Mouse (Mus musculus) right cerebral cortex, postnatal 36 days (tissue): ENCODE data around the gene Msi2.

Source experiments
- DNase-seq, 2 experiments: peaks; one replicate each; pipeline ENCODE4 v3.0.0; 2022; ENCODE audit warnings: low spot score in 2 of 2, mixed read lengths in 1 of 2

Gene Msi2

DNA sequence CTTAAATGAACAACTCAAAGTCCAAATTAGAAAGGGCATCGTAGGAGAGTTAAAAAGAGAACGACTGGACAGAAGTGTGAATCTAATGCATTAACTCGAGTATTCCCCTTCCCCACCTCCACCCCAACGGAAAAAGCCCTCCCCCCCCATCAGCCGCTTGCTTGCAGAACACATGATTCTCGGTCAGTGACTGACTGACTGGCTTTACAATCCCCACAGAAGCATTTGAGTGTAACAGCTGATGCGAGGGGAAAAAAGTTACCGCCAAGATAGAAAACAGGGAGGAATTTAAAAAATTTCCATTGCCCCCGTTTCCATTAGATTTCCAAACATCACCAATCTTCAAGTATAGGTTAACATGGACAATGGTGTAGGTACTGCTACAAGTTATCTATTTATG is 4.8 kb downstream of the Msi2 start:
- no peak for DNase-seq

DNA sequence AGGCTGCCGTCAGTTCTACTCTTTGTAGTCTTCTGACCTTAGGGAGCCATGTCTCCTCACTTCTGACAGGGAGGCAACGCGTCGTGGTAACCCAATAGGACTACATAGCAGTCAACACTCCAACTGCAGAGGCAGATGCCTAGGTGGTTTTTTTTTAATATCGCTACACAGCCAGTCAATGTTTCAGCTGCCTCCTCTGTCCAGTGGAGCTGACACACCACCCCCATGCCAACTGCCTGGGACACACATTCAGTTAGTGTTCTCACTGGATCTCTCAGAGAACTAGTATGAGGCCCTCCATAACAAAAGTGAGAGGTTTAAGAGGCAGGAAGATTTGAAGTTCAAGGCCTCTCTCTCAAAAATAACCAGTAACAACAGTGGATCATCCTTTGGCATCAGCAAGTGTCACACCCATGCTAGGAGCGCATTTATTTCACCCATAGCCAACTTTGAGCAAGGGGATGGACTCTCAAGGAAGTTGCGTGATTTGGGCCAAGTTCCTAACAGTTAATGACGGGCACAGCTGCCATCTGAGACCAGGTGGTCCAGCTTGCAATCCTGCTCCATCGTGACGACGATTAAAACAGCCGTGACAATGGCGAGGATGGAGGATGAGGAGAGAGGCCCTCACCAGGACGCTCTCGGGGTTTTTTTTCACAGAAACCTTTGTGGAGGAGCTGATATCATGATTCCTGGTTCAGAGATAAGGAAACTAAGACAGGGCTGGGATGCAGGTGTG is 8.3 kb downstream of the Msi2 start:
- DNase-seq: no peak

DNA sequence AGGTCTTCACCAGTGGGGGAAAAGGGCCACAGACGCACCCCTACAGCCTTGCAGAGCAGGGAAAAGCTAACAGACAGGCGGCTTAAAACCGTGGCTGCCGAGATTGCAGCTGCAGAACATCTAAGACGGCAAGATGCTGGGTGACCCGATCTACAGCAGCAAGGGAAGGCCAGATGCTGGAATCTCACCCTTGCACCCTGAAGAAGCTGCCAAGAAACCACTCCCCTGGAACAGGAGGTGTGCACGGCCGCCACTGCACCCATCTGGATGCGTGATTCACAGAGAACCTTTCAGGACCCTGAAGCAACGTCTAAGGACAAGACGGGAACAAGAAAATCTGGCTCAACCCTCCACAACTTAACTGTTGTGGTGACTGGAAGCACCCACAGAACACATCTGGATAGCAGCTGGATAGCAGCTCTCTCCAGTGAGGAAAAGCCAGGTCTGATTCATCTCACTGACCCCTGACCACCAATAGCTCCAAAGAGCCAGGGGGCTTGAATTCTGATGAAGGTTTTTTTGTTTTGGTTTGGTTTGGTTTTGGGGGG is 11.0 kb downstream of the Msi2 start:
- no peak for DNase-seq

DNA sequence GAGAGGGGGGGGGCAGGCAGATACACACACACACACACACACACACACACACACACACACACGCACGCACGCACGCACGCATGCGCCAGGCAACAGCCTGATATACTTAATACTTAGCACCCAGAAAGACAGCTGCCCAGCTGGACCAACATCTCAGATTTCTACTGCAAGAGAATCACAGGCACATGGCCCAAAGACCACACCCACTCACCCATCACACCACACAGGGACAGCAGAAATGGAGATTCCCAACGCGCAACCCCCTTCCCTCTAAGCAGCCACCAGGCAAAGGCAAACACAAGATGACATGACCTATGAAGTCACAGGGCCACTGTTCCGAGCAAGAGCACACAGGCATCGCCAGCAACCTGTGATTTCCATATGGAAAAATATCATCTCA is 13.6 kb downstream of the Msi2 start:
- DNase-seq: no peak

DNA sequence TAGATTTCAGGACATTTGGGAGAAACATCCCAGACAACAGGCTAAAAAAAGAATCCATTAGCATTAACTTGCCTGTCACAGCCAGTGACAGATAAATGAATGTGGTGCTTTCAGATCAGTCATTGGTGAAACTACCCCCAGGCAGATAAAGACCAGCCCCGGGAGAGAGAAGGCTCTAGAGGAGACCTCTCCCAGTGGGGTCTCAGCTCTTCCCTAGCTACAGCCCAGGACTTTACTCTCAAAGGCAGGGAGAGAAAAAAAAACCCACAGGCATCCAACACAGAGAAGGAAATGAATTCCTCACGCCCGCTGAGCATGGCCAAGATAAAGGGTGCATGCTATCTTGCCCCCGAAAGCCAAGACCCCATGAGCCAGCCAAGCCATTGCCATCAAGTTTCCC is 15.1 kb downstream of the Msi2 start:
- DNase-seq: no peak

DNA sequence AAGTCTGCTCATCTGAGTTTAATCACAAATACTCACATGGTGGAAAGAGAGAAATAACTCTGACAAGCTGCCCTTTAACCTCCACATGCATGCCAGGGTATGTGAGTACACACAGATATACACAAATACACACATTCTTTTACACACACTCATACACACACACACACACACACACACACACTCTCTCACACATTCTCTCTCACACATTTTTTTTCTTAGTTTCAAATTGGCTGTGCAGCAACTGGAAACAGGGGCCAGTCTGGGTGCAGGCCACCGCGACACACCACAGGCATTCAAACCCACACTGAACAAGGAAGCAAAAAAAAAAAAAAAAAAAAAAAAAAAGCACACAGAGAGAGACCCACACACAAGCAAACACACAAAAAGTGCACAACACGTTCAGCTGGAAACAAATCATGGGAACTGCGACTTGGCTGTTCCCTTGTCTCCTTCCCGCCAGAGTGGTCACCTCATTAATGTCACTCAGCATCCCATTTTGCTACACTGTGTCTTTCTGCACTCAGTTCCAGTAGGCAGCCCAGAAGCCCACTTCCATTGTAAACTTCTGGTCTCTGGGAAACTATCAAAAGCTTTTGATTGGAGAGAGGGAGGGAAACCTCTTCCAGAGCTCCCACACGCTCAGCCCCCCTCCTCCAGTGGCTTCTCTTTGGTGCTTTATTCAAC is 16.2 kb downstream of the Msi2 start:
- DNase-seq: no peak

DNA sequence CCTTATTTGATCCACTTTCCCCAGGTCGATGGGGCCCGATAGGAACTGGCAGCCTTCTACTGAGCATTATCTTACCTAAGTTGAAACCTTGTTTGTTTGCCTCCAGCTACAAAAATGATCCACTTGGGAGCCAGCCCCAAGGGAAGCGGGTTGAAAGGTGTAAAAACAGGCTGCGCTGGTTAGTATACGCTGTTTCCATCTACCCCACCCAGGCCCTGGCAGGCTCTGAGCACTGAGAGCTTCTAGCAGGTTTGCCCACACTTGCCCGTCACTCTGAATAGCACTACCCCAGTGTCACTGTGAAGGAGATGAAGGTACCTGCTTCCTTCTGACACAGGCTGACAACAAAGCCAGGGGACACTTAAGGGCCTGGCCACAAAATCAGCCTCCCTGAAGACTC is 17.3 kb downstream of the Msi2 start:
- no peak for DNase-seq

DNA sequence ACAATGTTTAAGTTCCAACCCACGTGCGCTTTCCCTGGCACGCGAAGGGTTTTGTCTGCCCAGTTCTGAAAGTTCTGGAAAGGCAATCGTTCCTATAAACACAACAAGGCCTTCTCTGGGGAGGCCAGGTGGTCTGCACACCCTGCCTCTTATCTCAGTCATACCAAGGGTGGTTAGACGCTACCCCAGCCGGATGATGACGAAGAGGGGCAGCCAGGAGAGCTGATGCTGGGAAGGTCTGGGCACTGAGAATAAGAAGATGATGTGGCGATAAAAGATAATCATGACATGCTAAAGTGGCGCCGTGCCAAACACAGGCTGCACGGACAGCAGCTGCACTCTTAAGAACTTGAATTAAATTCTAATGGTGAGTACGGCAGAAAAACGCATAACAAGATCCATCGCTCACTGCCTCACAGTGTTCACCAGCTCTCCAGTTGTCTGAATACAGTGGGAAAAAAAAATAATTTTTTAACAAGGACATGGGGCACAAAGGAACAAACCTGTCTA is 18.1 kb downstream of the Msi2 start:
- no peak for DNase-seq

DNA sequence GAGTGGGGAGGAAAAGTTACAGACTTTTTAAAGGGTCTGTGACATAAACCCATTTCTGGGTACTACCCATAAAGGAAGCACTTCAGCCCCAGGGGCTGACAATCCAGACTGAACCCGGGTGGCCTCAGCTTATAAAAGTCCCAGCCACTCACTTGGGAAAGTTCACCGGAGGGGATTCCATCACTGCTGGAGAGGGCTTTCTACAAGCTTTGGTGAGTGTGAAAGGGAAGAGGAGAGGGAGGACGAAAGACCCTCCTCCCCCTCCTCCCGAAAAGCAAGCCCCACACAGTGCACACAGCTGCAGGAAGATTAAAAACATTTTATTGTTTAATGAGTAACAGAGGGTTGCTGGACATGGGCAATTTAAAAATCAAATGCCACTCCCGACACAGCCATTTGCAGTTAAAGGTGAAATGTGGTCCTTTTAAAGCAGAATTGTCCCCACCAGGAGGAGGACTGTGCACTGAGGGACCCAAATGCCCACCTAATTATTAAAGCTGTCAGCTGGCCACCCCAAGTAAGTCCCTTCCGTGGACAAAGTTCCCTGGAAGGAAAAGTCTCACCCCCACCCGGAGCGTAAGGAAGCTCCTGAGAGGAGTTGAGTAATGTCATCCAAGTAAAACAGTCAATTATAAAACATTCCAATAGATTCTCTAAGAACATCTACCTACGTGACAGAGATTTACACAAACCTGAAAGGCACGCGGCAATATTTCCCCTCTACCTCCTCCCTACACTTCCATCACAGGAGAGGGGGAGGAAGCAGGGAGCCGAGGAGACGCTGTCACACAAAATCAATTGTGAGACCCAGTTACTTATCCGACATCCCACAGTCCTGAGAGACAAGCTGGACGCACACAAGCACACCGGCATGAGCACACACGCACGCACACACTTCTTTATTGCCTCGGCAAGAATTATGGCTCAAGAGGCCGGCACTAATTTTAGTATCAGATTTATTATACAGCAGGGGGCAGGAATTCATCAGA is 24.1 kb downstream of the Msi2 start:
- no peak for DNase-seq

DNA sequence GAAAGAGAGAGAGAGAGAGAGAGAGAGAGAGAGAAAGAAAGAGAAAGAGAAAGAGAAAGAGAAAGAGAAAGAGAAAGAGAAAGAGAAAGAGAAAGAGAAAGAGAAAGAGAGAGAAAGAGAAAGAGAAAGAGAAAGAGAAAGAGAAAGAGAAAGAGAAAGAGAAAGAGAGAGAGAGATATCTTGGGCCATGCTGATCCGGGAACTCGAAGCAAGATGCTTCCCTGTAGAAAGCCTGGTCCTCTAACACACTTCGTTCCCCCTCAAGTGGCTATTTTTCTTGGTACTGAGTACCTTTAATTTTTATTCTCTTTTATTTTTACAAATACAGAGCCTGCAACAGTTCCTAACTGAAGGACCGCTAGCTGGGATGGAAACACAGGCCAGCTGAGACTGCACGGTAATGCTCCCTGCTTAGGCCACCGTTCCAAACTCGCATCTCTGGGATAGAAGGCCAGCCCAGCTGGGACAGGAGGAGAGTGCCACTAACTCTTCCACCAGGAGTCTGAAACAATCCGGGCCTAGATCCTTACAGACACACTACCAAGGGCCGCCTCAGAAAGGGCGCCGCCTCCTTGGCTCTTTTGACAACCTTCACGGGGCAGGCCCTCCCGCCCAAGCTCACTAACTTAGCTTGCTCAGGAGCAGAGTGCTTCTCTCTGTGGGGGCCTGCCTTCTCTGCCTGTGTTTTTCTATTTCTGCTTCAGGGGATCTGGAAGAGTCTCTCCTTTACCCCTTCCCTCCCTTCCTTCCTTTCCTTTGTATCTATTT is 25.1 kb downstream of the Msi2 start:
- no peak for DNase-seq

DNA sequence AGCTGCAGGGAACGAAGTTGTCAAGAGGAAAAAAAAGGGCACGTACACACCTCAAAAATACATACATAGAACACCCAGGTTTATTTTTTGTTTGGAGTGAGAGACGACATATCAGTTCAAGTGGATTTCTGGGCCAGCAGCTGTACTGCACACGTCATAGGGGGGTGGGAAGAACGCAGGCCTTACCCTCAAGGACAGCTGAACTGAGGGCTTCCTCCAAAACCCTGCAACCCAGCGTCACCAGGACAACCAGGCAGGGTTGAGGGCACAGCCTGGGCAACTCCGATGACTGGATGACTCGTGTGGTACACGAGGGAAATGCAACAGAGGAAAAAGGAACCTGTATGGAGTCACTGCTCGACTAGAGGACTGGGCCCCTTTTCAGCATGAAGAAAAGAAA is 25.9 kb downstream of the Msi2 start:
- DNase-seq: no peak

DNA sequence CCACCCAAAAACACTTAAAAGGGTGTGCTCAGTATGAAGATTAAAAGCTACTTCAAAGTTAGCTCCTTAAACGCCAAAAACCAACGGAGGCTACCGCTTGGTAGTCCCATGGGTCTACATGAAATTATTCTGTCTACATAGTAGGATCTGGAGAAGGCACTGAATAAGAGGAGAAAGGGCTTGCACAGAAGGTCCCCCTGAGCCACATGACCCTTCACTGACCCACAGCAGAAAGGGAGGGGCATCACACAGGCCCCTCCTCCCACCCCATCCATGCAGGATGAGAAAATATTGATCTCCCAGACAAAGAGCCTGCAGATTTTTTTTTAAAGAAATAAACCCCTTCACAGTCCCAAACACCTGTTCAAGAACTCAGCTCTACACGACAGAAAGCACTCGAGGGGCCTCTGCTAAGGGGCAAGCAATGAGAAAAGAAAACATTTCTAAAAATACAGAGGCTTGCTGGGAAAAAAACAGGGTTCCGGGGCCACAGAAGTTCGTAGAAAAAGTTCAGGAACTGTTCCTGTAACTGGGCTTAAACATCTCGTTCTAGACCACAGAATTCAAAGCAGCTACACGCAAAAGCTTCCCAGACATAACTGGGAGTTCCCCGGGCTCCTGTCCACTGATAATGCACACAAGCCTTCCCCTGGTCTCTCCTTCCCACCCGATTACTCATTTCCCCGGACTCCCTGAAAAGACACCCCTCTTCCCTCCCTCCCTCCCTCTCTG is 27.6 kb downstream of the Msi2 start:
- DNase-seq: no peak

DNA sequence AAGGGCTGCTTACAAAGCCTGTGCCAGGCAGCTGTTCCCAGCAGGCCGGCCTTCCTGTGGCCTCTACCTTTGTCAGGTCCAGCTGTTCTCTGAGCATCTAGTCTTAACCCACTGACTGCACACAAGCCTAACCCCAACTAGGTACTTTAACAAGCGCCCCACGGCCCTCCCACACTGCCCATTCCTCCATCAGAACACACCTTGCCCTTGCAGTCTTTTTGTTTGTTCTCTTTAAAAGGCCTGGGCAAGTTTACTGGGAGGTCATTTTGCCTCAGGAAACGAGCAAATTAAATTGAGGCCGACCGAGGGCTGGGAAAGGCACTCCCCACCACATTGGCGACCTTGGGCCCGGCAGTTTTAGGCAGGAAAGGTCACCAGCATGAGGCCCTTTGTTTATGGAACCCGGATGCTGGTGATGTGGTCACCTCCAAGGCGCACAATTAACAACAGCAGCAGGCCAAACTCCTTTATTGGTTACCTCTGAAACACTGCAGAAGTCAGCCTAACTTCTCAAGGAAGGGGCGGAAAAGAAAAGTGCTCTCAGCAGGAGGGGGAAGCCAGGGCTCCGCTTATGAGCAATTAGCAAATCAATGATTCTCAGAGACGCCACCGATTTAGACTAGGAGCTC is 28.4 kb downstream of the Msi2 start:
- DNase-seq: no peak

DNA sequence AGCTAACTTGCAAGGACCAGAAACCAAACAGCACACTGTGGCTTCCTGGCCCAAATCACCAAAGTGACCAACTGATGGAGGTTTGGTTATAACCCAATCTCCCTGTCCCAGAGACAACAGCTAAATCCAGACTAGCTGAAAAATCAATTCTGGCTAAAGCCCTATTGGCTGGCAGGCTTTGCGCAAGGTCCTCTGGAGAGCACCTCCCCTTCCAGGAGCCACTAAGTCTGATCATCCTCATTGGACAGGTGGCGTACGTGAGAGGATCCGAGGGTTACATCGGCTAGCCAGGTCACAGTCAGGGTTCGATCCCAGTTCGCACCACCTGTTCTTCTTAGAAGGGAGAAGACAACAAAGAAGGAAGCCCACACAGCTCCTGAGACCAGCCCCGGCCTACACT is 29.7 kb downstream of the Msi2 start:
- DNase-seq: no peak

DNA sequence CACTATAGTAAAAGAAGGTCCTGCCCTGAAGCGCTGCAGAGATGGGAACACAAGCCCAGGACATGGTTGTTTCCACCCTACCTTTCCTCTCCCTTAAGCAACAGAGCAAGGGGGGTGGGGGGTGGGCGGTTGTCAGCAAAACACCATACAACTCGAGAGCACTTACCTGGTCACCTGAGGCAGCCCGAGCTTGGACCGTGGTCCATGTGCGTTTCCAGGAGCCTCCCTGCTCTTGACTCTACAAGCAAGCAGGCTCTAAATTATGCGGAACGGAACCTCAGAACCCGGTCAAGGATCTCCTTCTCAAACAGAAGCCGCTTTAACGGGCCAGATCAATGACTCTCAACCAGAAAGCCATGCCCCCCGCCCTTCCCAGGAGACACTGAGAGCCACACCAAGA is 30.6 kb downstream of the Msi2 start:
- no peak for DNase-seq

DNA sequence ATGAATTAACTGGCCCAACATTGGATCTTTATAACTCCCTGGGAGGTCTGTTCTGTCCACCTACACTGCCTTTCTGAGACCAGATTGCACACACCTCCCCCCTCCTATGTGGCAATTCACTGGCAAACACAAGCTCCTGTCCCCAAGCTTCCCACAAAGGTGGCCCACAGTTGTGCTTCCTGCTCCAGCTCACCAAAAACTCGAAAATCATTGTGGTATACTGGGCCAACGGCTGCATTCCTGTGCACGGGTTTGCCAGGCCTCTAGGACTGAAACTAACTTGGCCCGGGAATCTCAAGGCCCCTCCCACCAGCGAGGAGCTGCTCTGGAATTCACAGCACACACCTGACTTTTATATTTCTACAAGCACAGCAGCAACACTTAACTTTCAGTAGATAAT is 31.3 kb downstream of the Msi2 start:
- no peak for DNase-seq

DNA sequence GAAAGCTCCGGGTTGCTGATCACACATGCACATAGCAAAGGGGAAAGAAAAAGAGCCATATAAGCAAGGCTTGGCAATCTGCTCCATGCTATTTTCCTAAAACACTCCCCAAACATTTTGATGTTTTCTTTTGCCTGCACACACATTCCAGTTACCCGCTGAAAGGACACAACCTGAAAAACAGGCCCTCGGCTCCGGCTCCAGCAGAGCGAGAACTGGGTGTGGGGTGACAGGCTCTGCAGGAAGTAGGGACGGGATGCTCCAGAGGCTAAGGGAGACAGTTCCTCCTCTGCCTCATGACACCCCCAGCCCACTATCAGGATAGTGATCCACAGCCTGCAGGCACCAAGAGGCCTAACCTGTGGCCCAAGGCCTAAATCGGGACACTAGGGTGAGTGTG is 32.3 kb downstream of the Msi2 start:
- DNase-seq: no peak

DNA sequence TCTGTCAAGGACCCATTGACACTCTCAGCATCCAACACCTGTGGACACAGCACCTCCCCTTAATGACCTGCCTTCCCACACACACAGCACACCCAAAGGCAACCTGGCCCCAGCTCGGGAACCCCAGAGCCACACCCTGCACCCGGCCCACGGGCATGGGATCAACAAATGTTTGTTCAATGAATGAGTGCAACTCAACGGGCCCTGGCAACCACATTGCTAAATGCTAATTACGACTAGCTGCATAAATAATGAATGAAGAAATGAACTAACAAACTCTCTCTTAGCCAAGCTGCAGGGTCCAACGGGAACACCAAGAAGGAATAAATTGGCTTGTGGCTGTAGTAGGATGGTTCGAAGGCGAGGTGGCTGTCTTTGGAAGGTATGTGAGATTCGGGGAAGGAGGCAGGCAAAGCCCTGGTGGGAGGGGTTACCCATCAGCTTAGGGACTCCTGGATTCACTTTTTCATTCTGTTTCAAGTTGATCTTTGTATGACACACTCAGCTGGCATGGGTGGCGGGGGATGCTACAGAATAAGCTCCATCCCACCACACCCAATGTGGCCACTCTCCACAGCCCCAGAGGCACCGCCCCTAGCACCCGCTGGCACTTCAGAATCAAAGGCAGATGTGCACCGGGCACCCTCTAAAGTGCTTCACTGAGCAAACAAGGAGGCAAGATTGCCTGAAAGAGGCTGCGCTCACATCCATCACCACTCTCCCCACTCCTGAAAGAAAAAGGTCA is 35.1 kb downstream of the Msi2 start:
- DNase-seq: no peak

DNA sequence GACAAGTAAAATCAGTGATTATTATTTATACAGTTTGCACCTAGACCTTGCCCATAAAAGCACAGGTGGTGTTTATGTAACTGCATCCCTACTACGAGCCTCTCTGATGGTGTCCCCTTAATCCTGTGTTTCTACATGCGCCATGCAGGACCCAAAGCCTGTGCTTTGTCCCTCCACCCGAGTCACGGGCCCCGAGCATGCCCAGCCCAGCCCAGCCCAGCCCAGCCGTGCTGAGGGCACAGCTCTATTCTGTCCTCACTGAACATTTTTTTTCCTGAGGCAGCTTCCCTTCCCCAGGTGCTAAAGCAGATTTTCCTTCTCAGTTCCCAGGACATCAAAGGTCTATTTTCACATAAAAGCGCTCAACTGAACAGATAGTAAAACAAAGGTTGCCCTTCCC is 41.0 kb downstream of the Msi2 start:
- DNase-seq: no peak
